Comparison of ENCODE assay signal across 8 mouse cellular contexts in genomic region chr1:160233921-160234320, GRCm38 (mm10). TPM values are rescaled to one million over a fixed set of nuclear protein-coding genes. Genes with fewer than 3 reads are reported as not detected.
DNase-seq lines count a peak whose midpoint lies in the region; ATAC-seq and TF ChIP-seq lines count a peak whose summit lies in the region.
"Had no signal": no experiment of that assay in that cellular context is flagged by ENCODE, and none has a peak within 500 bp of the region (broad histone marks: within the 10 kb centered on the region; RNA-seq: fewer than 3 reads in every experiment).

No protein-coding gene starts in this region.

- no peaks in the 10 kb centered on the region for H3K27me3 ChIP-seq in liver, embryonic 12.5 days (replicated peaks)
- H3K27me3 ChIP-seq in liver, embryonic 11.5 days (replicated peaks; ENCODE audit: control insufficient read depth, insufficient read depth, low read length) = no peaks in the 10 kb centered on the region
- H3K27me3 ChIP-seq in liver, postnatal 0 days (ENCODE audit: insufficient read depth, low read length) = no peaks in the 10 kb centered on the region
- H3K27me3 ChIP-seq in stomach, embryonic 15.5 days (replicated peaks) = no peaks in the 10 kb centered on the region

- peaks cover 11% of the 10 kb centered on the region for H3K36me3 ChIP-seq in liver, embryonic 12.5 days
- H3K36me3 ChIP-seq in liver, embryonic 11.5 days (ENCODE audit: control insufficient read depth, insufficient read depth, low read length) = no peaks in the 10 kb centered on the region
- H3K36me3 ChIP-seq in liver, postnatal 0 days (replicated peaks; ENCODE audit: insufficient read depth, low read length) = peaks cover 22% of the 10 kb centered on the region; the same call in 1 of the 2 replicates
- H3K36me3 ChIP-seq in stomach, embryonic 15.5 days = no peaks in the 10 kb centered on the region

- ATAC-seq in liver, embryonic 12.5 days = no peak
- ATAC-seq in liver, embryonic 11.5 days (replicated peaks; ENCODE audit: low FRiP score) = no peak
- peak; percentile 40; the same call in 1 of the 2 replicates for ATAC-seq in liver, postnatal 0 days
- ATAC-seq in stomach, embryonic 15.5 days (ENCODE audit: insufficient read depth, low FRiP score, low read depth) = no peak

- DNase-seq in liver, embryonic 11.5 days (ENCODE audit: low spot score) = no peak
- DNase-seq in brain, embryonic 14.5 days (ENCODE audit: low read depth) = peak; percentile 18
- peak; percentile 39 for DNase-seq in liver, postnatal 0 days
- no peak for DNase-seq in cerebellum, adult 11 months
- no peak for DNase-seq in testis, postnatal 14 days (ENCODE audit: low spot score)

- peak overlapping the region; percentile 32; the same call in 1 of the 2 replicates for H3K27ac ChIP-seq in liver, embryonic 12.5 days
- H3K27ac ChIP-seq in liver, embryonic 11.5 days (ENCODE audit: low read depth, low read length) = no peak overlapping the region
- H3K27ac ChIP-seq in liver, postnatal 0 days (ENCODE audit: low read depth) = peak overlapping the region; percentile 69
- peak overlapping the region; percentile 57; the same call in 1 of the 2 replicates for H3K27ac ChIP-seq in stomach, embryonic 15.5 days
- H3K27ac ChIP-seq: hindbrain, embryonic 14.5 days had no signal

- no peak overlapping the region for H3K4me2 ChIP-seq in liver, embryonic 12.5 days
- H3K4me2 ChIP-seq in liver, embryonic 11.5 days = no peak overlapping the region
- no peak overlapping the region for H3K4me2 ChIP-seq in liver, postnatal 0 days (ENCODE audit: low read depth, low read length)
- no peak overlapping the region for H3K4me2 ChIP-seq in stomach, embryonic 15.5 days
- H3K4me2 ChIP-seq: hindbrain, embryonic 14.5 days had no signal

- no peak for TF ChIP-seq POLR2A in brain, embryonic 14.5 days (IDR thresholded peaks at IDR 0.05; ENCODE audit: borderline replicate concordance, extremely low read depth, insufficient read depth, insufficient read length, poor library complexity, severe bottlenecking)

- TF ChIP-seq CTCF in brain, embryonic 14.5 days (IDR thresholded peaks at IDR 0.05; ENCODE audit: borderline replicate concordance, extremely low read depth, insufficient read depth, insufficient read length) = no peak
- TF ChIP-seq CTCF in liver, postnatal 0 days (IDR thresholded peaks at IDR 0.05; ENCODE audit: low read depth) = no peak

- H3K9ac ChIP-seq in liver, embryonic 12.5 days = no peak overlapping the region
- H3K9ac ChIP-seq in liver, embryonic 11.5 days (ENCODE audit: low read depth, low read length) = no peak overlapping the region
- H3K9ac ChIP-seq in liver, postnatal 0 days (replicated peaks) = no peak overlapping the region
- no peak overlapping the region for H3K9ac ChIP-seq in stomach, embryonic 15.5 days
- H3K9ac ChIP-seq: hindbrain, embryonic 14.5 days had no signal

- H3K4me3 ChIP-seq in liver, embryonic 12.5 days = no peak overlapping the region
- H3K4me3 ChIP-seq in liver, embryonic 11.5 days (ENCODE audit: low read depth, low read length) = no peak overlapping the region
- no peak overlapping the region for H3K4me3 ChIP-seq in liver, postnatal 0 days (ENCODE audit: low read depth, low read length)
- no peak overlapping the region for H3K4me3 ChIP-seq in stomach, embryonic 15.5 days (replicated peaks)

- no peaks in the 10 kb centered on the region for H3K9me3 ChIP-seq in liver, embryonic 12.5 days (replicated peaks)
- H3K9me3 ChIP-seq in liver, embryonic 11.5 days (ENCODE audit: control insufficient read depth, low read length) = no peaks in the 10 kb centered on the region
- H3K9me3 ChIP-seq in liver, postnatal 0 days (ENCODE audit: low read length) = no peaks in the 10 kb centered on the region
- no peaks in the 10 kb centered on the region for H3K9me3 ChIP-seq in stomach, embryonic 15.5 days

- no peaks in the 10 kb centered on the region for H3K4me1 ChIP-seq in liver, embryonic 12.5 days
- no peaks in the 10 kb centered on the region for H3K4me1 ChIP-seq in liver, embryonic 11.5 days (replicated peaks; ENCODE audit: control insufficient read depth, insufficient read depth, low read length)
- no peaks in the 10 kb centered on the region for H3K4me1 ChIP-seq in liver, postnatal 0 days (ENCODE audit: insufficient read depth)
- H3K4me1 ChIP-seq in stomach, embryonic 15.5 days = no peaks in the 10 kb centered on the region

- no peak for TF ChIP-seq EP300 in liver, postnatal 0 days (IDR thresholded peaks at IDR 0.05; ENCODE audit: low read depth)

RNA-seq across cellular contexts. Expression of gene Cacybp, which starts 21.2 kb away (rescaled TPM):
- 279 and 282 TPM in 2 replicates for polyA plus RNA-seq in liver, embryonic 12.5 days (2016; fragmentation: Nextera tagmentation; extraction: Ambion mirVana)
- polyA plus RNA-seq in liver, embryonic 11.5 days (2014; fragmentation: Nextera tagmentation; extraction: Ambion mirVana) = 415 and 437 TPM in 2 replicates
- polyA plus RNA-seq in brain, embryonic 14.5 days (2012; rRNA removed) = 66.6 and 75.1 TPM in 2 replicates
- polyA plus RNA-seq in liver, postnatal 0 days (2015; fragmentation: Nextera tagmentation; extraction: Ambion mirVana) = 66.0 and 75.2 TPM in 2 replicates
- polyA plus RNA-seq in stomach, embryonic 15.5 days (2015; fragmentation: Nextera tagmentation; extraction: Ambion mirVana) = 196 and 234 TPM in 2 replicates

RNA-seq across cellular contexts. Expression of gene Mrps14, which starts 38.9 kb away (rescaled TPM):
- polyA plus RNA-seq in liver, embryonic 12.5 days (2016; fragmentation: Nextera tagmentation; extraction: Ambion mirVana) = 242 and 262 TPM in 2 replicates
- 308 and 309 TPM in 2 replicates for polyA plus RNA-seq in liver, embryonic 11.5 days (2014; fragmentation: Nextera tagmentation; extraction: Ambion mirVana)
- 33.9 and 50.0 TPM in 2 replicates for polyA plus RNA-seq in brain, embryonic 14.5 days (2012; rRNA removed)
- 160 and 167 TPM in 2 replicates for polyA plus RNA-seq in liver, postnatal 0 days (2015; fragmentation: Nextera tagmentation; extraction: Ambion mirVana)
- polyA plus RNA-seq in stomach, embryonic 15.5 days (2015; fragmentation: Nextera tagmentation; extraction: Ambion mirVana) = 296 and 299 TPM in 2 replicates

Comparison
In these comparisons a context has a peak if more than half of its experiments do, and no peak if none do; other contexts are left out.
1. DNase-seq: peak in brain, embryonic 14.5 days (single experiment) and liver, postnatal 0 days (single experiment); none in liver, embryonic 11.5 days (single experiment), cerebellum, adult 11 months (single experiment) and testis, postnatal 14 days (single experiment).